Mouse (Mus musculus): ENCODE results near the gene Gpc3. TPM values are rescaled to one million over a fixed set of nuclear protein-coding genes. Genes with fewer than 3 reads are reported as not detected.

The Gpc3 gene
- 149 and 174 TPM in 2 replicates for polyA plus RNA-seq (2015; fragmentation: Nextera tagmentation; extraction: Ambion mirVana)

DNA sequence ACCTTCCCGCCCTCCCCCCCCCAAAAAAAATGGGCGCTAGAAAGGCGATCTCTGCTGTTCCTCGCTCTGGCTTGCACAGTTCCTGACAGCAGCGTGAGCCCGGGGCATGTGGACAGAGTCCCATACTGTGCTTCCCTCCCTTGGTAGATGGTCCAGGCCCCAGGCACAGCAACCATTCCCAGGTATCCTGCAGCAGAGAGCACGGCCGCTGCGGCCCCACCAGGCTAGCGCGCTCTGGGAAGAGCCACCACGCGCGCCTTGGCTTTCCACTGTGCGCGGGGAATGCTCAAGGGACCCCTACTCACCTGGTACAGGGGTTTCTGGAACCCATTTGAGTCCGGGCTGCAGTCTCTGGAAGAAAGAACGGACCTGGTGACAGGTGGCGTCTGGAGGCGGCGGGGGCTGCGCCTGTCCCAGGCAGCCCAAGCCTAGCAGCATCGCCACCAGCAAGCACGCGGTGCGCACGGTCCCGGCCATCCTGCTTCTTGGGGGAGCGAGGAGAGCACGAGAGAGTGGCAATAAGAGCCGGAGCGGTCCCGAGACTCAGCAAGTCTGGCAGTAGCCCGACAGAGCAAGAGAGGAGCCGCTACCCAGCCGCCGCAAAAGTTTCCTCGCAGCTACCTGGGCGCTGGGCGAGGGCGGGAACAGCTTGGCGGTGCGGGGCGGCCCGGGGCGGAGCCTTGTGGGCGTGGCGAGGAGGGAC is at the start of gene Gpc3:
Gpc3 (minus strand) TSS at position 623 of the 703 bp plus-strand sequence.

MicroRNA genes within 50 kb of the gene (microRNA counts, 519-probe panel; counts per million panel counts)
- 1,084 counts per million, percentile 5 among the panel's probes with 10 or more counts for microRNA mmu-miR-717

Small RNA genes lying within 50 kb of the gene (microRNA-seq; reads per million reads assigned to microRNA genes)
- gene Mir6384 (not detected), gene Mir717 (not detected)

Other genes starting within 250 kb of the Gpc3 start
- 0.30 and 0.31 TPM in 2 replicates for gene Ccdc160, start 177.2 kb upstream of the Gpc3 start, polyA plus RNA-seq (2015; fragmentation: Nextera tagmentation; extraction: Ambion mirVana)